Mouse (Mus musculus) brain, embryonic 14.5 days (tissue): ENCODE measurements around the gene Thsd4.

Experiments used
- CTCF ChIP-seq: fragments of 200-500 bp; IDR thresholded peaks from 2 replicates; pipeline ENCODE4 v1.5.1; 2012; ENCODE audit warnings: inconsistent platforms, mild to moderate bottlenecking, moderate library complexity, borderline replicate concordance; ENCODE audit not compliant: insufficient read depth, insufficient read length; ENCODE audit errors: extremely low read depth
- POLR2A ChIP-seq: fragments of 200-500 bp; IDR thresholded peaks from 2 replicates; pipeline ENCODE4 v1.6.1; 2012; ENCODE audit warnings: mild to moderate bottlenecking, inconsistent platforms, borderline replicate concordance; ENCODE audit not compliant: poor library complexity, insufficient read depth, insufficient read length, severe bottlenecking; ENCODE audit errors: extremely low read depth

- no peak for TF ChIP-seq POLR2A
- TF ChIP-seq CTCF = no peak
These were observed 91.8 kb downstream of the Thsd4 start for GRCm38 (mm10) chr9:60430017-60430416.
